Mouse (Mus musculus) G1E (cell line): ENCODE results near the gene Gm8126. TPM values are rescaled to one million over a fixed set of nuclear protein-coding genes. Genes with fewer than 3 reads are reported as not detected.
"Not testable (repeated sequence)": the region's sequence is repeated elsewhere in the genome, so short reads cannot be mapped to it uniquely, and the experiment has no call there.

ENCODE experiments used
- ATAC-seq: 2 replicates; pipeline ENCODE4 v1.8.0; 2016; ENCODE audit warnings: mild to moderate bottlenecking; ENCODE audit not compliant: insufficient number of reproducible peaks, poor library complexity, low FRiP score, severe bottlenecking; ENCODE audit errors: extremely low read depth
- DNase-seq: peaks from one replicate; pipeline ENCODE4 v3.0.0; 2012; ENCODE audit warnings: low spot score
- H3K27me3 ChIP-seq: 2 replicates; pipeline ENCODE4 v1.6.1; 2012; ENCODE audit warnings: mild to moderate bottlenecking, low read length, inconsistent platforms; ENCODE audit not compliant: insufficient read depth
- H3K36me3 ChIP-seq: replicated peaks from 2 replicates; pipeline ENCODE3; 2012; ENCODE audit warnings: mild to moderate bottlenecking, inconsistent platforms
- H3K4me1 ChIP-seq: 2 replicates; pipeline ENCODE4 v1.6.1; 2012; ENCODE audit warnings: low read depth, low read length, inconsistent platforms, mixed read lengths; ENCODE audit not compliant: insufficient read depth
- H3K4me3 ChIP-seq: 2 replicates; pipeline ENCODE4 v1.5.1; 2012; ENCODE audit warnings: low read depth, mild to moderate bottlenecking, inconsistent platforms, low read length, moderate library complexity, mixed read lengths
- H3K9me3 ChIP-seq: replicated peaks from 2 replicates; pipeline ENCODE4 v1.6.1; 2012; ENCODE audit warnings: inconsistent platforms
- polyA plus RNA-seq: library from polyadenylated mRNA; stranded (reverse); fragments of >175 nt; gene quantifications from 2 replicates; pipeline ENCODE4 v1.2.3, GENCODE M21; 2012
- total RNA-seq, 2 experiments: library from RNA; stranded (forward) in 1 of 2; stranded (reverse) in 1 of 2; fragments of 200-1000 nt in 1 of 2; fragments of >200 nt in 1 of 2; fragmentation: Nextera tagmentation in 1 of 2; gene quantifications; 2 replicates each; pipeline ENCODE4 v1.2.3; 2014 to 2017

The Gm8126 gene
- 0.53 TPM in 1 of 2 replicates, not detected in the other for total RNA-seq (2014; fragmentation: Nextera tagmentation)
- 0.17 and 0.66 TPM in 2 replicates for total RNA-seq (2017)
- polyA plus RNA-seq, result not detected in 2 replicates

GRCm38 (mm10) chr14:43258349-43258748, at the start of gene Gm8126:
Gene Gm8126, plus strand, starts transcription at chr14:43258649.
- not testable (repeated sequence) for ATAC-seq, DNase-seq, H3K36me3 ChIP-seq

DNA sequence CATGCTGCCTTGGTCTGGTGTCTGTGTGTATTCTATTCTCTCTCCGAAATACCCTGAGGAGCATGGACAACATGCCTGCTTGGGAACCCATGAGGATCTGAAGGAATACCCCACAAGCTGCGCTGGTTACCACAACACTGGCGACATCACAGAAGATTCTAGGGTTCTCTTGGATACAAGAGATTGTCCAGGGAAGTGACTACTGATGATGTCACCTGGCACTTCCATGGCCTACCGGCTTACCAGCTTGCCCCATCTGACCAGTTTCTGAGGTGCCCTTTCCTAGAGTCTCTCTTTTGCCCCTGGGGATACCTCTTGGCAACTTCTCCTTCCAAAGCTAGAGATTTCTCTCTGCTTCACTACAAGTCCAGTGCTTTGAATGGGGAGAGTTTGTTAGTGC, 23.2 kb upstream of the Gm8126 start, which contains the start of gene Gm8122:
TSS of gene Gm8122 (minus strand) at position 101 of the 400 bp plus-strand sequence.
- not testable (repeated sequence) for H3K27me3 ChIP-seq, DNase-seq, ATAC-seq, H3K4me3 ChIP-seq, H3K9me3 ChIP-seq, H3K4me1 ChIP-seq, H3K36me3 ChIP-seq

More at GRCm38 (mm10) chr14:43258349-43258748, at the start of gene Gm8126:
- not testable (repeated sequence) for H3K4me1 ChIP-seq, H3K4me3 ChIP-seq, H3K27me3 ChIP-seq, H3K9me3 ChIP-seq

GRCm38 (mm10) chr14:43237769-43238168, 20.7 kb upstream of the Gm8126 start:
- H3K4me1 ChIP-seq, H3K27me3 ChIP-seq, ATAC-seq, DNase-seq, H3K4me3 ChIP-seq, H3K36me3 ChIP-seq, H3K9me3 ChIP-seq: not testable (repeated sequence)

DNA sequence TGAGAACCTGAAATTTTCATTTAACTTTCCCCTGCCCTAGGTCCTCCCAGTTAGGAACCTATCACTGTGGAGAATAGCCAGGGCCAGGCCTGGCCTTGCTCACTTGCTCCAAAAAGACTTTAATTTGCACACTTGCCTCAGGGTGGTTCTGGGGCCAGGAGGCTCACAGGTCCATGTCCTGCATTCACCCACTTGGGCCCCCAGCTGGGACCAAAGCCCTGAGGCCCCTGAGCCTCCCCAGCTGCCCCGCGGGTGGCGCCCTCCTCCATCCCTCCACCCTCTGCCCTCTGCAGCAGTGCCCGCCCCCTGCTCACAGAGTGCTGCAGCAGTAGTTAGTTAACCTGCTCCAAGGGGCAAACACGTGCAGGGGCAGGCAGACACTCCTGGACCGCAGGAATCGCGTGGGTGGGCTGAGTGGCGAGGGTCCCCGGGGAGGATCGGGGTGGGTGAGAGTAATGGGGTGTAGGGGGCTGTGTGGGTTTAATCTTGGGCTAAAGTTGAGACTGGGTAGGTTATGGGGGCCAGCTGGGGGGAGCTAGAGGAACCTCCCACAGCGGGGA, 8.8 kb upstream of the Gm8126 start:
- not testable (repeated sequence) for H3K9me3 ChIP-seq, H3K4me3 ChIP-seq, ATAC-seq, H3K27me3 ChIP-seq, DNase-seq, H3K4me1 ChIP-seq, H3K36me3 ChIP-seq

GRCm38 (mm10) chr14:43250549-43251253, 7.7 kb upstream of the Gm8126 start:
- not testable (repeated sequence) for H3K4me1 ChIP-seq, ATAC-seq, H3K36me3 ChIP-seq, H3K4me3 ChIP-seq, H3K9me3 ChIP-seq, DNase-seq, H3K27me3 ChIP-seq

DNA sequence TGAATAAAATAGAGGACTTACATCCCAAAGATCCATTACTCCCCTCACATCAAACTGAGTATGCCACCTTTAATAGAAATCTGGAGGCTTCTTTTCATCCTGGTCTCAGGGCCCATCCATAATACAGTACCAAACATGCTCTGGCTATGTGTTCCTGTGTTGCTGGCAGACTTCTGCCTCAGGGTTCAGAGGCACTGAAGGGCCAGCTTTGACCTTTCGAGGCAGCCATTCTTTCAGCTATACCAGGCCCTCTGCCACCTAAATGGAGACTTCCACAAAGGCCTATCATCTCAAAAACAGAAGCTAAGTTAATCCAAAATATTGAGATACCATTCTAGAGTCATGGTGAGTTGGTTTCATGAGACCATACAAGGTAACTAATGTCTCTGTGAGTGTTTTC, 1.9 kb upstream of the Gm8126 start:
- ATAC-seq, H3K9me3 ChIP-seq, H3K27me3 ChIP-seq, H3K36me3 ChIP-seq, H3K4me1 ChIP-seq, H3K4me3 ChIP-seq, DNase-seq: not testable (repeated sequence)

- not testable (repeated sequence) for H3K4me3 ChIP-seq, H3K9me3 ChIP-seq, H3K27me3 ChIP-seq, H3K36me3 ChIP-seq, H3K4me1 ChIP-seq, DNase-seq, ATAC-seq
Observed at GRCm38 (mm10) chr14:43263421-43263820, 5.0 kb downstream of the Gm8126 start.

DNA sequence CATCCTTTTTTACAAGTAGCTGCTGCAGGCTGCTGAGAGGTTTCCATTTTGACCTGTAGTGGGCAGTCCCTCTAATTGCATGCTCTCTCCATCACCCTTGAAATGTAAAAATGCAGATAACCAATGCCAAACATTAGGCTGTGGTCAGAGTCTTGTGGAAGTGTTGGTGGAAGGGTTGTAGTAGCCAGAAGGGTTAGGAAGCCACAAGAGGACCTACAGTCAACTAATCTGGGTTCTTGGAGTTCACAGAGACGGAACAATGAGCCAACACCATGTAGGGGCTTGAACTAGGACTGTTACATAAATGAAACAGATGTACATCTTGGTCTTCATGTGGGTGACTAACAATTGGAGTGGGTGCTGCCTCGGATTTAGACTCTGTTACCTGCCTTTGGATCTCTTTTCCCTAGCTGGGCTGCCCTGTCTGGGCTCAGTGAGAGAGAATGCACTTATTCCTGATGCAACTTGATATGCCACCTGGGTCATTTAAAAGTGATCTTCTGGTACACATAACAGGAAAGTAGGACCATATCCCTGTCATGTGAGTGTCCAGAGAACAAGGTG, 10.2 kb downstream of the Gm8126 start:
- not testable (repeated sequence) for DNase-seq, H3K36me3 ChIP-seq, H3K4me1 ChIP-seq, H3K27me3 ChIP-seq, H3K9me3 ChIP-seq, H3K4me3 ChIP-seq, ATAC-seq

DNA sequence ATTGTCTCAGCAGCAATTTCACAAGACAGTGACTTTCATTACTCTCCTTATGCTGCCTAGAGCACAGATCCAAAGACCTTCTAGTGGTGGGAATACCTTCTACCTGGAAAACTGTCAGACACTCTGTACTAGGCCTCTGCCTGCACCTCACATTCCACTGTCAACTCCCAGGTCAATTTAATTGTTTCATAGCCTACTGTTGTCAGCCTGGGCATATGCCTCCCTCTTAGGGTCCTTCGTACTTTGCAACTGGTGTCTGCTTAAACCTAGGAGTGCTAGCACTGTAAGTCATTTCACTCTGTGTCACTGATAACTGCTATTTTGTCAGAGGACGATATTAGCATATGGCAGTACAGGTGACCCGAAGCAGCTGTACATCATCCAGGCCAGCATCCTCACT, 10.8 kb downstream of the Gm8126 start:
- not testable (repeated sequence) for H3K36me3 ChIP-seq, H3K4me3 ChIP-seq, H3K27me3 ChIP-seq, ATAC-seq, DNase-seq, H3K4me1 ChIP-seq, H3K9me3 ChIP-seq

DNA sequence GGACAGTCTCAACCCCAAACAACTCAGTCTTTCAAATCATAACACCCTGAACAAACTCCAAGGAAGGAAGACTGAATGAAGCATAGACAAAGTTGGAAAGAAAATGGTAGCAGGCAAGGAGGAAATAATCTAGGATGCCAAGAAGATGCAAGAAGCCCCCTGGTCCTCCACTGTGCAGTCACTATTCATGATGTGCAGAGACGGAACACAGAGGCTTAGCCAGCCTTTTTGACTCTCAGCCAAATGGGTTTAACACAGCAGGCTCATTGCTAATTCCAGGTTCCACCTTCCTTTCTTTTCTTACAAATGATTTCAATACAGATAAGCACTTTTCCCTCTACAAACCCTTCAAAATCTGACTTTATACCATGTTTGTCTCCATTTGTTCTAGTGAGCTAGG, 14.7 kb downstream of the Gm8126 start:
- H3K4me1 ChIP-seq, H3K36me3 ChIP-seq, H3K9me3 ChIP-seq, ATAC-seq, H3K27me3 ChIP-seq, DNase-seq, H3K4me3 ChIP-seq: not testable (repeated sequence)

DNA sequence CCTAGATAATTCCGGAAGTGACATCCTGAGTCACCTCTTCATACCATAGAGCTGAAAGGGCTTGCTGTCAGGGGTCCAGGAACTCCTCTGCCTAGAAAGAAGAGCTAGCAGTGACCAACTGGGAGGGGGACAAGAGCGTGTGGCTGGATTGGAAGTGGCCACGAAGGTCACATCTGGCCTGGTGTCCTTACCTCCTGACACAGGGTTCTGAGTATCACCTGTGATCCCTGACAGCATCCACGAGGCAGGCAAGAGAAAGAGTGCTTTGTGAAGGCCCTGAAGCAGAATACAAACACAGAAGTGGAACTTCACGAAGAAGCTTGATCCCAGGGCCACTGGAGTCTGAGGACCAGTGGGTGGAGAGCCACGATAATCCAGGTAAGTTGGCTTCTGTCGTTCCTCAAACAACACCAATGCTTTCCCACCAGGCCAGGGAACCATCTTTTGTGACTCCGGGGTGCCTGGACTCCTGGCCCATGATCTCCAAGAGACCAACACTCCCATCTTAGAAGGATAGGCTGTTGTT, 16.6 kb downstream of the Gm8126 start, which contains the start of gene Gm9732:
TSS of gene Gm9732 (plus strand) at position 51 of the 526 bp plus-strand sequence.
- not testable (repeated sequence) for H3K9me3 ChIP-seq, H3K4me1 ChIP-seq, ATAC-seq, H3K4me3 ChIP-seq, H3K27me3 ChIP-seq, DNase-seq, H3K36me3 ChIP-seq
